Mouse (Mus musculus): ENCODE results near the gene Mgat2.

DNA sequence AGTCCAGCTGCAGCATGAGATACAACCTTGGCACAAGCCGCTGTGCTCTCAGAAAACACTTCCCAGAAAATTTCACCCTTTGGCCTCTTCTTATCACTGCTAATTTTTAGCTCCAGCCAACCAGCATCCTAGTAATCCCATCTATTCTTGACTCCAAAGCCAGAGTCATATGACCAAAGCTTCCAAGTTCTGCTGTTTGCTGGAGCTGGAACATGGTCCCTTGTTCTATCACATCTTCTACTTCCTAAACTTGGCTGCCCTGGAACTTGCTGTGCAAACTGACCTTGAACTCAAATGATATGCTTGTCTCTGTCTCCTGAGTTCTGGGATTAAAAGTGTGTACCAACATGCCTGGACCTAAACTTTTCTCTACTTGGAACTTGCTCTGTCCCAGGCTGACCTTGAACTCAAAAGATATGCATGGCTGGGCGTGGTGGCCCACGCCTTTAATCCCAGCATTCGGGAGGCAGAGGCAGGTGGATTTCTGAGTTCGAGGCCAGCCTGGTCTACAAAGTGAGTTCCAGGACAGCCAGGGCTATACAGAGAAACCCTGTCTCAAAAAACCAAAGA is 36.7 kb upstream of the Mgat2 start:
- TF ChIP-seq POLR2A (IDR thresholded peaks at IDR 0.05; ENCODE audit: insufficient read depth, low read depth, low read length) (no peak), CTCF (IDR thresholded peaks at IDR 0.05) (no peak)
